Comparison of ENCODE assay signal across 8 mouse cellular contexts in genomic region chr5:30014580-30014979, GRCm38 (mm10). TPM values are rescaled to one million over a fixed set of nuclear protein-coding genes. Genes with fewer than 3 reads are reported as not detected.
DNase-seq lines count a peak whose midpoint lies in the region; ATAC-seq and TF ChIP-seq lines count a peak whose summit lies in the region.

No protein-coding gene starts in this region.

- H3K79me2 ChIP-seq in myocyte (ENCODE audit: control insufficient read depth, insufficient read depth) = no peaks in the 10 kb centered on the region

- peak; percentile 15 for DNase-seq in hindbrain, embryonic 11.5 days (ENCODE audit: low spot score)
- no peak for DNase-seq in hindbrain, embryonic 10.5 days (ENCODE audit: low spot score)
- DNase-seq in right cerebral cortex, postnatal 10 days (ENCODE audit: low spot score in 2 of 2) = peak; percentile 22 to 23
- no peak for DNase-seq in right cerebral cortex, postnatal 25 days
- peak; percentile 23 for DNase-seq in c-Kit-positive CD71-positive TER-119-negative erythroid progenitor cells, embryonic 14.5 days (ENCODE audit: low read depth)
- DNase-seq in frontal cortex, postnatal 10 days (ENCODE audit: low spot score in 2 of 2) = no peak

- no peak overlapping the region for H3ac ChIP-seq in myocyte (ENCODE audit: control insufficient read depth, insufficient read length)

- H3K9ac ChIP-seq in hindbrain, embryonic 11.5 days (ENCODE audit: low read depth, low read length) = no peak overlapping the region

- no peak overlapping the region for H3K27ac ChIP-seq in hindbrain, embryonic 11.5 days (ENCODE audit: low read depth, low read length)
- H3K27ac ChIP-seq in hindbrain, embryonic 10.5 days = no peak overlapping the region

- no peak overlapping the region for H3K4me3 ChIP-seq in hindbrain, embryonic 11.5 days (ENCODE audit: low read depth, low read length)
- no peak overlapping the region for H3K4me3 ChIP-seq in hindbrain, embryonic 10.5 days
- H3K4me3 ChIP-seq in myocyte = peak overlapping the region; percentile 25

- WGBS in hindbrain, embryonic 11.5 days = 59% methylated on average over 2 of the region's 2 CpGs
- 66% methylated on average over 2 of the region's 2 CpGs for WGBS in hindbrain, embryonic 10.5 days

- TF ChIP-seq POLR2A in myocyte (IDR thresholded peaks at IDR 0.05; ENCODE audit: insufficient read length, low read depth) = no peak

- no peak for ATAC-seq in hindbrain, embryonic 11.5 days (ENCODE audit: low FRiP score)
- no peak for ATAC-seq in activated CD4-positive, CD25-positive, alpha-beta regulatory T cell, adult 4 months

- H3K4me1 ChIP-seq in hindbrain, embryonic 11.5 days (replicated peaks; ENCODE audit: control insufficient read depth, insufficient read depth, low read length) = no peaks in the 10 kb centered on the region
- H3K4me1 ChIP-seq in hindbrain, embryonic 10.5 days (replicated peaks) = no peaks in the 10 kb centered on the region

- H3K36me3 ChIP-seq in hindbrain, embryonic 11.5 days (ENCODE audit: control insufficient read depth, insufficient read depth, low read length) = no peaks in the 10 kb centered on the region
- H3K36me3 ChIP-seq in hindbrain, embryonic 10.5 days = no peaks in the 10 kb centered on the region
- H3K36me3 ChIP-seq in myocyte (ENCODE audit: control insufficient read depth, insufficient read depth) = peaks cover 5% of the 10 kb centered on the region

- no peaks in the 10 kb centered on the region for H3K27me3 ChIP-seq in hindbrain, embryonic 11.5 days (ENCODE audit: control insufficient read depth, insufficient read depth, low read length)
- no peaks in the 10 kb centered on the region for H3K27me3 ChIP-seq in hindbrain, embryonic 10.5 days (ENCODE audit: insufficient read depth, poor library complexity, severe bottlenecking)
- no peaks in the 10 kb centered on the region for H3K27me3 ChIP-seq in myocyte (ENCODE audit: control insufficient read depth, insufficient read depth, insufficient read length)

- no peak overlapping the region for H3K4me2 ChIP-seq in hindbrain, embryonic 11.5 days (replicated peaks; ENCODE audit: low read depth, low read length)
- peak overlapping the region; percentile 81 for H3K4me2 ChIP-seq in myocyte (ENCODE audit: low read depth)

- no peaks in the 10 kb centered on the region for H3K9me3 ChIP-seq in hindbrain, embryonic 11.5 days (ENCODE audit: control insufficient read depth, low read length)
- no peaks in the 10 kb centered on the region for H3K9me3 ChIP-seq in hindbrain, embryonic 10.5 days

TF ChIP-seq in myocyte, 11 proteins besides CTCF, POLR2A, EP300 and RAD21:
- TF ChIP-seq CEBPB (IDR thresholded peaks at IDR 0.05; ENCODE audit: insufficient read depth, poor library complexity, severe bottlenecking) = peak; percentile 50; the same call in 1 of the 2 replicates
- no peak for TF ChIP-seq TCF12 (IDR thresholded peaks at IDR 0.05; ENCODE audit: insufficient read depth, poor library complexity, severe bottlenecking)
- TF ChIP-seq REST (IDR thresholded peaks at IDR 0.05; ENCODE audit: insufficient read depth, insufficient read length) = no peak
- no peak for TF ChIP-seq USF1 (IDR thresholded peaks at IDR 0.05; ENCODE audit: low read depth)
TF ChIP-seq in myocyte: peak in this region for 1.

RNA-seq across cellular contexts. Expression of gene Il6, which starts 1.7 kb away (rescaled TPM):
- not detected in 2 replicates for polyA plus RNA-seq in hindbrain, embryonic 11.5 days (2014; fragmentation: Nextera tagmentation; extraction: Ambion mirVana)
- polyA plus RNA-seq in hindbrain, embryonic 10.5 days (2016; fragmentation: Nextera tagmentation; extraction: Ambion mirVana) = not detected in 2 replicates
- polyA plus RNA-seq in myocyte (2012; fragmentation: generic; extraction: Trizol) = 1.5 TPM
- under 1 TPM in 1 of 2 experiments, not detected in 1; 0.38 TPM for polyA plus RNA-seq in activated CD4-positive, CD25-positive, alpha-beta regulatory T cell, adult 4 months (2017; shearing (Covaris generic))

RNA-seq across cellular contexts. Expression of gene Tyms, which starts 58.8 kb away (rescaled TPM):
- polyA plus RNA-seq in hindbrain, embryonic 11.5 days (2014; fragmentation: Nextera tagmentation; extraction: Ambion mirVana) = 229 and 235 TPM in 2 replicates
- 254 and 300 TPM in 2 replicates for polyA plus RNA-seq in hindbrain, embryonic 10.5 days (2016; fragmentation: Nextera tagmentation; extraction: Ambion mirVana)
- polyA plus RNA-seq in myocyte (2012; fragmentation: generic; extraction: Trizol) = 39.4 TPM
- polyA plus RNA-seq in activated CD4-positive, CD25-positive, alpha-beta regulatory T cell, adult 4 months (2017; shearing (Covaris generic)) = 100 to 1,000 TPM; 112 to 171 TPM

Comparison
In these comparisons a context has a peak if more than half of its experiments do, and no peak if none do; other contexts are left out.
1. DNase-seq: peak in hindbrain, embryonic 11.5 days (single experiment), right cerebral cortex, postnatal 10 days (2 of 2) and c-Kit-positive CD71-positive TER-119-negative erythroid progenitor cells, embryonic 14.5 days (single experiment); none in hindbrain, embryonic 10.5 days (single experiment), right cerebral cortex, postnatal 25 days (single experiment) and frontal cortex, postnatal 10 days (0 of 2).